Mouse (Mus musculus): ENCODE results near the gene 6430571L13Rik.
A peak's percentile ranks its signal among the peaks of the same experiment; 100 is the strongest.

6430571L13Rik gene

DNA sequence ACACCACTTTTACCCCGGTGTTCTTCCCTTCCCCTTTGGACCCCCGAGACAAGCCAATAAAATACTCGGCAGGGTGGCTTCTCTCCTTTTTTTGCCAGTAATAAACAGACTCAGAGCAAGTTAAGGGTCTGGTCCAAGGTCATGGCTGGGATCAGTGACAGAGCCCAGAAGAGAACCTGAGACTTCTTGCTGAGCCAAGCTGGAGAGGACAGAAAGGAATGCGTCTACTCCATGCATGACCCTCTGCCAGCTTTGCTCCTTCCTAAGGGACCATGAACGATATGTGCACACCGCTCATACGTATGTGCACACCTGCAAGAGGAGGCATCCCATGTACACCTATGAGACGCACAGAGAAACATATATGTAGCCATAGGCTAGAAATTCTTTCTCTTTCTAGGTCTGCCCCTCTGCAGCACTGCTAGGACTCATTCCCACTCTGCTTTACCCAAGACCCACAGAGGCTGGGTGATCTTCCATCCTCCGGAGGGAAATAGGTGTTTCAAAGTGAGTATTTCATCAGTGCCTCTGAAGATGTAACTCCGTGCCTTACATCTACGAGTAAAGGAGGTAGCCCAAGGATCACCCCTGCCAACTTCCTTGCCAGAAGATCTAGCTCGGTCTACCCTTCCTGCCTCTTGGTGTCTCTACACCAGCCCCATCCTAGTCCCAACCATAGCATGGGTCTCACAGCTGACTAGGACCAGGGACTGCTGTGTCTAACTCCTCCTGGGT, 676 bp downstream of the 6430571L13Rik start:
- no peak for DNase-seq

DNA sequence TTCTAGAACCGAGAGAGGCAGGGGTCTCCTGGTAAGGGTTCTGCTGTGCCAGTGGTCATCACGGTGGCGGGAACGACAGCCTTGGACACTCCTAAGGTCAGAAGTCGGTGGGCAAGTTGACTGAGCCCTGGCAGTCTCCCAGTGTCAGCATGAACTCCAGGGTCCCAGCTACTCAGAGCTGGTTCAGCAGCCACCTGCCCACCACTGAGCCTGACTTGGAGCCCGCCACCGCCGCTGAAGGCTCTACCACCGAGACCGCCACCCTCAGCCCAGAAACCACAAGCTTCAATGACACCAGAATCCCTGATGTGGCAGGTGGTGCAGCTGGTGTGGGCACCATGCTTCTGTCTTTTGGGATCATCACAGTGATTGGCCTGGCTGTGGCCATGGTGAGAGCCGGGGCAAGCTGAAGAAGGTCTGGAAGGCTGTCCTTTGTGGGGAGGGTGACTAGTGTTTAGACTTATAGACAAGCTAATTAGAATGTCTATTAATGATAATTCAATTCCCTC, 1.9 kb downstream of the 6430571L13Rik start:
- no peak for DNase-seq

DNA sequence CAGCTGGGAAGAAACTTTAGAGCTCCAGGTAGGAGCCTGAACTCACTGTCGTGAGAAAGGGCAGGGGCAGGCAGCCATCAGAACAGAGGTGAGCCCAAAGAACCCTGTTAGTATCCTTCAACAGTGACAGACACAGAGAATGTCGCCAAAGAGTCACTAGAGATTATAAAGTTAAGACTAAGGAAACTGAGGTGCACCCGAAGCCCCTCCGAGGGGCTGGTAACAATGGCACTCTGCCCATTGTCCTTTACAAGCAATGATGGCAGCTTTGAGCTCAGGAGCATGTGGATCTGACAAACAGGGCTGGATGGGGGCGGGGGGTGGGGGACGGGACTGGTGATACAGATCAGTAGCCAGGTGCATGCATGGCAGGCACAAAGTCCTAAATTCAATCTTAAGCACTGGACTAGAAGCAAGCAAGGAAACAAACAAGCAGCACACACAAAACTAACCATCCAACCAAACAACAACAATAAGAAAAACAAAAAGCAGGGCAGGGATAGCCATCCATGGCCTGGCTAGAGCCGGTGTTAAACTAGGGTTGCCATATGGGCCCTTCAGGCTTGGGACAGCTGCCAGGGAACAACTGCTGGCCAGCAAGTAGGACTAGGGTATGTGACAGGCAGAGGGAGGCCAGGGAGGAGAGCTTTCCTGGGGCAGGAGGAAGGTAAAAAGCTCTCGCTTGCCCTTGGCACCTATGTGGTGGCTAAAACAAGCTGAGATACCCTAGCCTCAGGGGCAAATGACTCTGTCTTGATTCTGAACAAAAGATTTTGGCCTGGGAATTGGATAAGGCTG, 2.9 kb downstream of the 6430571L13Rik start:
- no peak for DNase-seq

GRCm38 (mm10) chr9:107344027-107344426, 3.6 kb downstream of the 6430571L13Rik start:
- DNase-seq: no peak

DNA sequence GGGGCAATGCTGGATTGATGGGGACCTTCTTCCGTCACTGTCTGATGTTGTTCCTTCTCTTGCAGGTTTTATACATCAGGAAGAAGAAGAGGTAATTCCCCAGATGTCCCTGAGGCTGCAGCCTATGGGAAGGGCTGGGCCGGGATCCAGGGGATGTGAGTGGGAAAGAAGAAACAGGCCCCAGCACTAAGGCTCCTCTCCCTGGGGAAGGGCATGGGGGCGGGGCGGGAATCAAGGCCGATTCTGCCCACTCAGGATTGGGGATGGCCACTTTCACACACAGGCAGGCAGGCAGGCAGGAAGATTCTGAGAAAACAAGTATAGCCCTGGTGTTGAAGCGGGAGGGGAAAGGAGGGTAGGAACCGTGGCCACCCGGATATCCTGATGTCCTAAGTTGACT, 5.7 kb downstream of the 6430571L13Rik start:
- no peak for DNase-seq

GRCm38 (mm10) chr9:107347586-107348183, 7.3 kb downstream of the 6430571L13Rik start:
- DNase-seq: no peak

DNA sequence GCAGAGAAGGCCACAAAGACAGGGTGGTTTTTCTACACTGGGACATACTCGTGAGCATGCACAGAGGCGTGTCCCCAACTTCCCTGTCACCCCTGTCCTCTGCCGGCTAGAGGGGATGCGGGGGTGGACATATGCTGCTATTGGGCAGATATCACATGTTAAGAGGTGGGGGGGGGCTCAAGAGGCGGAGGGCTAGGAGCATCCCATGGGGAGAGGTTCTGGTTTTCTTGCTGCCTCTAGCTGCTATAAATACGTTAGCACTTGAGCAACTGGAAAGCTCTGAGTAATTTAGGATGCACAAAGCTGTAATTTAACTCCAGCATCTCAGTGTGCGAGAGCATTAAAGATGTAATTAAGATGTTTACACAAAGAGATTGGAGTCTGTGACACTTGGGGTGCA, 8.9 kb downstream of the 6430571L13Rik start:
- no peak for DNase-seq

- no peak for DNase-seq
Observed at GRCm38 (mm10) chr9:107354826-107355225, 14.4 kb downstream of the 6430571L13Rik start.

GRCm38 (mm10) chr9:107355870-107356765, 15.7 kb downstream of the 6430571L13Rik start:
- DNase-seq: no peak

- DNase-seq: peak; percentile 57
Observed at GRCm38 (mm10) chr9:107357651-107358050, 17.2 kb downstream of the 6430571L13Rik start.

GRCm38 (mm10) chr9:107360989-107361388, 20.6 kb downstream of the 6430571L13Rik start:
- no peak for DNase-seq

GRCm38 (mm10) chr9:107366644-107367043, 26.2 kb downstream of the 6430571L13Rik start:
- DNase-seq: peak; percentile 31

DNA sequence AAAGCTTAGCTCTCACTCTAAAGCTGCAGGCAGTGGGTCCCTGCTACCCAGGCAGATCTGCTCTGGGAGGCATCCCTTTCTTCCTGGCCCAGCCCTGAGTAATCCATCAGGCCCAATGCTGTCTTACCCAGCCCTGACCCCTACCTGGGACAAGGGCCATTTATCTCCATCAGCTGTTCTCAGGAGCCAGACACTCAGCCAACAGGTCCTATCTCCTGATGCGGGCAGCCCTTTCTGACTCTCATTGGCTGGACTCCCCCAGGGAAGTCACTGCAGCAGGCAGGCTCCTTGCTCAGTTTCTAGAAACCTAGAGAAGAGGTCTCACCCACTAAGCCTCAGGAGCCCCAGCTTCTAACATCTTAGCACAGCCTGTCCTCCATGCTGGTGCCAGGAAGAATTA, 27.9 kb downstream of the 6430571L13Rik start:
- no peak for DNase-seq

- no peak for DNase-seq
Observed at GRCm38 (mm10) chr9:107369270-107370105, 29.1 kb downstream of the 6430571L13Rik start.

GRCm38 (mm10) chr9:107370106-107370463, 29.7 kb downstream of the 6430571L13Rik start:
- DNase-seq: no peak

DNA sequence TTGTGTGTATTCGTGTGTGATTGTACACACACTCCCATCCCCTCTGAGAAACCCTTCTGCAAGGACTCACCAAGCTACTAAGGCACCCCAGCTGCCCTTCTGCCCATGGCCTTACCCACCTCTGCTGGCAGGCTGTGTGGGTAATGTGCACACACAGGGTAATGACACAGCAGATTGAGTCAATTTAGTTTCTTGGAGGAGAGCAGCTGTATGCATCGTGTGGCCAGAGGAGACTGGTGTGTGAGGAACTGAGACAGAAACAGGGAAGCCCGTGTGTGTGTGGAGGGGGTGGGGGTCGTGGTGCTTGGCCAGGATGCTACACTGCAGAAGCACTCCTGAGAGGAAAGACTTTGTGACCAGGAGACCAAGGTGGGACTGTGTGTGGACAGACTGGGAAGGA, 32.0 kb downstream of the 6430571L13Rik start:
- DNase-seq: no peak

DNA sequence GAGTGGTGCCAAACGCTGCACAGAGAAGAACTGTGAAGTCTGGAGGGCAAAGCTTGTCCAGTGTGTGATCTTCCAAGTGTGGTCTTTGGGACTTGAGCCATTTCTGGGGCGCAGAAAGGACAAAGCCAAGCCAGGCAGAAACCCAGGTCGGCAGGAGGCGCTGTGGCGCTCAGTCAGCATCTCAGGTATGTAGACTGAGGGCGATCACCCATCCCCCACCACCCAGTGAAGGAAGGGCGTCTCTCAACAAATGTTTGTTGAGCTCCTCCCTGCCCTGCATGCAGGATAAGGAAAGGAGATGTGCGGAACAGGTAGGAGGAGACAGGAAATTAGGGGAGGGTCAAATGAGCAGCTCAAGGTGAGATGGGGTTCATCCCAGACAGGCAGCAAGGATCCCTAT, 34.2 kb downstream of the 6430571L13Rik start:
- no peak for DNase-seq

DNA sequence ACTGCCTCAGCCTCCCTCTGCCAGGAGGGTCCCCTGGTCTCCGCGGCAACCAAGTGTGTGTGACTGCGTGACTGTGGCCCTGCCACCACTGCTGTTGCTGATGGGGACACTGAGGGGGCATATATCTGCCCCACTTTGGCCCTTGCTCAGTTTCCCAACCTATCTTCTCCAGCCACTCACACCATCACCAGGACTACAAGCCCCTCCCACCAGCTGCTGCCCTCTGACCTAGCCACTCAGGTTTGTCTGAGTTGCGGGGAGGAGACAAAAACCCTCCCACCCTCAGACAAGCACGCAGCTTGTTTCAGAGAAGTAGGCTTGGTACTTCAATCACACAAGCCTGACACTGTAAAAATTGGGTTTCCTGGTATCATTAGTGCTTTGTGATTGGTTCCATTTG, 35.0 kb downstream of the 6430571L13Rik start:
- DNase-seq: no peak

DNA sequence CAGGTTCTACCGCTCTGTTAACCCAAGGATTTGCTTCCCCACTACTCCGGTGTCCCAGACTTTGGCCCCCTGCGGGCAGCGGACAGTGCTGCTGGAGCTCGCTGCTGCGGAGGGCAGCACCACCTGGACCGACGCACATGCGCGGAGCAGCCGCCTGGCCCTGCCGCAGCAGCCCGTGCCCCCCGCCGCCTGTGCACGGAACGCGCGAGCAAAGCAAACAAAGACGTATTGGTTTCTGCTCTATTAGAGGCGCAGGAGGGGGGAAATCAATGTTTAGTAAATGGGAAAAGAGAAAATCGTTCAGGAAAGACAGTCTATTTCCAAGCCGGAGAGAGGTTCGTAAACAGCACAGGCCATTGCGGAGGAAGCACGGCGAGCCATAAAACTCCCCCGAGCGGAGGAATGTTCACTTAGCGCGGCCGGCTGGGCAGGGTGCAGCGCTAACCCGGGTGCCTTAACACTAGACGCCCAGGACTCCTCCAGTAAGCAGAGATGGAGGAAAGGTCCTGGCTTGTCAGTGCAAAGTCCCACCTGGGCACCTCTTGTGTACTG, 37.6 kb downstream of the 6430571L13Rik start:
- DNase-seq: peak; percentile 25

- DNase-seq: no peak
Observed at GRCm38 (mm10) chr9:107381723-107382122, 41.3 kb downstream of the 6430571L13Rik start.

DNA sequence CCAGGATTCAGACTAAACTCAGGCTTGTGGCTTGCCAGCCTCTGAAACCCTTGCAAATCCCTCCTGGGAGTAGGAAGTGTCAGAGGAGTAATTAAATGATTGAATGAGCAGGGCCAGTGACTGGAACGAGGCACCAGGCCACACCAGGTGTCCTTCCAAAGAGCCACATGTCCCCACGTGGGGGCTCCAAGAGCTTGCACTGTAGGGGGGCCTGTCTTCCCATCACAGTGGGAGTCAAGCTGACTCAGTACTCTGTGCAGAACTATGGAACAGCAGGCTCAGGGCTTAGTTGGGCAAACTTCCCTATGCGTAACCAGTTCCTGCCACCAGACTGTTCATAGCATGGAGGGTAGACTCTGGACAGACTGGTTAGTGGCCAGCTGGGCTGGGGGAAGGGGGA, 44.0 kb downstream of the 6430571L13Rik start:
- DNase-seq: no peak
